Comparison of ENCODE assay signal across 9 mouse cellular contexts in the genomic region with DNA sequence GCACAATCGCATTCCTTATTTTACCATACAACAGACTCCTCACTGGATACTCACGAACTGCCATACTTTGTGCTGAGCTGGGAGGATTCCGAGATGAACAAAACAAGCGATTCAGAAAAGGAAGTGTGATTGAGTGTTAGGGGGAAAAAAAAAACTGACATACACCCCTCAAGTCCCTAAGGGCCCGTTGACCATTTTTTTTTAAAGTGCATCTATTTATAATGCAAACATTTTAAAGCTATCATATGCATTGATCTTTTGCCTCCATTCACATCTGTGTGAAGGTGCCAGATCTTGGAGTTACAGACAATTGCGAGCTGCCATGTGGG. TPM values are rescaled to one million over a fixed set of nuclear protein-coding genes. Genes with fewer than 3 reads are reported as not detected.
DNase-seq lines count a peak whose midpoint lies in the region; ATAC-seq and TF ChIP-seq lines count a peak whose summit lies in the region.
"Had no signal": no experiment of that assay in that cellular context is flagged by ENCODE, and none has a peak within 500 bp of the region (broad histone marks: within the 10 kb centered on the region; RNA-seq: fewer than 3 reads in every experiment).

No protein-coding gene starts in this region.

- no peaks in the 10 kb centered on the region for H3K27me3 ChIP-seq in heart, embryonic 13.5 days (replicated peaks)
- H3K27me3 ChIP-seq in lung, embryonic 14.5 days (ENCODE audit: insufficient read depth, low read length): no peaks in the 10 kb centered on the region
- no peaks in the 10 kb centered on the region for H3K27me3 ChIP-seq in splenic B cell, adult 2 months (ENCODE audit: control insufficient read depth, insufficient read depth, low read length, poor library complexity, severe bottlenecking)

- H3K4me1 ChIP-seq in heart, embryonic 13.5 days: peaks cover 19% of the 10 kb centered on the region
- no peaks in the 10 kb centered on the region for H3K4me1 ChIP-seq in lung, embryonic 14.5 days (ENCODE audit: insufficient read depth)
- peaks cover 5% of the 10 kb centered on the region; the same call in 1 of the 2 replicates for H3K4me1 ChIP-seq in bone marrow, adult 2 months (ENCODE audit: control insufficient read depth, insufficient read depth, low read length)

- H3K27ac ChIP-seq in heart, embryonic 13.5 days (replicated peaks): peak overlapping the region; percentile 57
- peak overlapping the region; percentile 34; the same call in 1 of the 2 replicates for H3K27ac ChIP-seq in lung, embryonic 14.5 days (ENCODE audit: low read depth)
- H3K27ac ChIP-seq in bone marrow, adult 2 months (ENCODE audit: control insufficient read depth, insufficient read depth, low read depth, low read length, poor library complexity): peak overlapping the region; percentile 98

- H3K9ac ChIP-seq in heart, embryonic 13.5 days: no peak overlapping the region
- H3K9ac ChIP-seq in lung, embryonic 14.5 days: peak overlapping the region; percentile 18; the same call in 1 of the 2 replicates

- H3K4me3 ChIP-seq in heart, embryonic 13.5 days: peak overlapping the region; percentile 41
- no peak overlapping the region for H3K4me3 ChIP-seq in lung, embryonic 14.5 days (ENCODE audit: low read depth, low read length)
- peak overlapping the region; percentile 65 for H3K4me3 ChIP-seq in bone marrow, adult 2 months (replicated peaks; ENCODE audit: control insufficient read depth, low read depth, low read length)

- H3K9me3 ChIP-seq in heart, embryonic 13.5 days: no peaks in the 10 kb centered on the region
- no peaks in the 10 kb centered on the region for H3K9me3 ChIP-seq in lung, embryonic 14.5 days (ENCODE audit: low read depth, low read length)

- no peak for TF ChIP-seq POLR2A in bone marrow, adult 2 months (IDR thresholded peaks at IDR 0.05; ENCODE audit: borderline replicate concordance, control insufficient read depth, low read depth, low read length)

- H3K36me3 ChIP-seq in heart, embryonic 13.5 days: no peaks in the 10 kb centered on the region
- H3K36me3 ChIP-seq in lung, embryonic 14.5 days (ENCODE audit: insufficient read depth): no peaks in the 10 kb centered on the region
- no peaks in the 10 kb centered on the region for H3K36me3 ChIP-seq in splenic B cell, adult 2 months (ENCODE audit: control insufficient read depth, insufficient read depth, low read length, poor library complexity, severe bottlenecking)

- ATAC-seq in heart, embryonic 13.5 days (ENCODE audit: extremely low read depth, insufficient number of reproducible peaks, low FRiP score, low TSS enrichment): no peak
- no peak for ATAC-seq in lung, embryonic 14.5 days (ENCODE audit: insufficient read depth)

- TF ChIP-seq CTCF in lung, embryonic 14.5 days (IDR thresholded peaks at IDR 0.05; ENCODE audit: low read depth): no peak
- no peak for TF ChIP-seq CTCF in bone marrow, adult 2 months (IDR thresholded peaks at IDR 0.05; ENCODE audit: control insufficient read depth, insufficient read depth, low read length)

- 60% methylated on average over 6 of the region's 6 CpGs for WGBS in heart, embryonic 13.5 days
- 54% methylated on average over 6 of the region's 6 CpGs for WGBS in lung, embryonic 14.5 days
- WGBS in bone marrow, adult 2 months: 10% methylated on average over 6 of the region's 6 CpGs

- DNase-seq in heart, postnatal 4 days: no peak
- DNase-seq in lung, embryonic 14.5 days: no peak
- DNase-seq in lung, postnatal 25 days (ENCODE audit: low spot score): no peak
- peak; percentile 45 for DNase-seq in splenic B cell, adult 2 months (ENCODE audit: low read depth, low spot score)
- DNase-seq in right cerebral cortex, adult 18-20 months: no peak
- DNase-seq: cerebellum, adult 8-10 months; kidney, adult 11 months had no signal

- peak overlapping the region; percentile 71 for H3K4me2 ChIP-seq in heart, embryonic 13.5 days
- H3K4me2 ChIP-seq in lung, embryonic 14.5 days: peak overlapping the region; percentile 50

RNA-seq across cellular contexts. Expression of a gene that starts 16.7 kb away (rescaled TPM):
- polyA plus RNA-seq in heart, embryonic 13.5 days (2015; fragmentation: Nextera tagmentation; extraction: Ambion mirVana): 15.0 and 15.5 TPM in 2 replicates
- 10 to 100 TPM; 37.5 to 38.0 TPM for total RNA-seq in heart, postnatal 4 days (2021)
- 25.3 and 25.9 TPM in 2 replicates for polyA plus RNA-seq in lung, embryonic 14.5 days (2014; fragmentation: Nextera tagmentation; extraction: Ambion mirVana)
- polyA plus RNA-seq in bone marrow, adult 2 months (2011; ENCODE audit: insufficient read depth, insufficient read length, low replicate concordance, missing spikeins): 19.5 and 21.2 TPM in 2 replicates

Comparison
In these comparisons a context has a peak if more than half of its experiments do, and no peak if none do; other contexts are left out.
1. H3K27ac ChIP-seq: peak in every context shown above with its lines; median percentile 98 in bone marrow, adult 2 months; 57 in heart, embryonic 13.5 days; 34 in lung, embryonic 14.5 days.